Mouse (Mus musculus) neutrophil, adult 83 days (primary cell): ENCODE data around the gene Ablim1. TPM values are rescaled to one million over a fixed set of nuclear protein-coding genes. Genes with fewer than 3 reads are reported as not detected.

Experiments
- total RNA-seq, 2 experiments: library from RNA; stranded (reverse); gene quantifications; one replicate each; pipeline ENCODE4 v1.2.4; 2023

Ablim1 gene
- 1 to 10 TPM in 1 of 2 experiments, under 1 TPM in 1; 0.96 to 1.5 TPM for total RNA-seq

GRCm38 (mm10) chr19:57314346-57315012 is at the start of gene Ablim1:
TSS of gene Ablim1 (minus strand) at chr19:57314919.

GRCm38 (mm10) chr19:57360341-57361130 is 45.8 kb upstream of the Ablim1 start, which contains the start of gene Fam160b1:
TSS of gene Fam160b1 (plus strand) at chr19:57360680.

GRCm38 (mm10) chr19:57007781-57008710 is 306.7 kb downstream of the Ablim1 start, which contains the start of gene Afap1l2:
TSS of gene Afap1l2 (minus strand) at chr19:57008228.

Other genes with a start within 250 kb of the Ablim1 start
- 10 to 100 TPM; 44.8 to 45.6 TPM for gene Fam160b1, start 45.8 kb upstream of the Ablim1 start, total RNA-seq
- gene Trub1, start 138.0 kb upstream of the Ablim1 start, total RNA-seq = 1 to 10 TPM; 1.9 to 2.6 TPM